Mouse (Mus musculus) ES-E14 (cell line): ENCODE data around the gene Sdc4. TPM values are rescaled to one million over a fixed set of nuclear protein-coding genes. Genes with fewer than 3 reads are reported as not detected.
A peak's percentile ranks its signal among the peaks of the same experiment; 100 is the strongest.

Experiments used
- DNase-seq: peaks from one replicate; pipeline ENCODE4 v3.0.0-alpha.2; 2013; ENCODE audit warnings: low read depth, low spot score
- H3K27ac ChIP-seq: 2 replicates; pipeline ENCODE4 v1.5.1; 2012; ENCODE audit warnings: low read depth, mild to moderate bottlenecking, low read length, moderate library complexity, mixed read lengths; ENCODE audit not compliant: poor library complexity, insufficient read depth, severe bottlenecking
- H3K36me3 ChIP-seq: 2 replicates; pipeline ENCODE4 v1.6.1; 2012; ENCODE audit warnings: mild to moderate bottlenecking, low read length, moderate library complexity, mixed read lengths; ENCODE audit not compliant: control insufficient read depth, poor library complexity, insufficient read depth, severe bottlenecking
- H3K4me1 ChIP-seq, 2 experiments: fragments of 150-350 bp in 1 of 2; sonication (generic) in 1 of 2; 2 replicates each; pipeline ENCODE4 v1.6.1; 2012; ENCODE audit warnings: low read length in 2 of 2, mild to moderate bottlenecking in 1 of 2, mixed read lengths in 1 of 2; ENCODE audit not compliant: control insufficient read depth in 2 of 2, insufficient read depth in 2 of 2, poor library complexity in 1 of 2
- H3K4me3 ChIP-seq, 2 experiments: fragments of 150-350 bp in 1 of 2; sonication (generic) in 1 of 2; 2 replicates each; pipeline ENCODE4 v1.5.1; 2012; ENCODE audit warnings: low read length in 2 of 2, low read depth in 1 of 2, mild to moderate bottlenecking in 1 of 2, mixed read lengths in 1 of 2; ENCODE audit not compliant: insufficient read depth in 1 of 2, poor library complexity in 1 of 2, severe bottlenecking in 1 of 2
- H3K9ac ChIP-seq: 2 replicates; pipeline ENCODE4 v1.6.1; 2012; ENCODE audit warnings: low read depth, mild to moderate bottlenecking, low read length, mixed read lengths; ENCODE audit not compliant: poor library complexity, insufficient read depth, severe bottlenecking
- H3K9me3 ChIP-seq: fragments of 150-350 bp; sonication (generic); 2 replicates; pipeline ENCODE4 v1.6.1; 2012; ENCODE audit warnings: low read depth, mild to moderate bottlenecking, low read length; ENCODE audit not compliant: control insufficient read depth, insufficient read depth
- CHD2 ChIP-seq: IDR thresholded peaks from 2 replicates; pipeline ENCODE4 v1.6.1; 2014; ENCODE audit warnings: mild to moderate bottlenecking, low read depth, low read length, inconsistent platforms
- HCFC1 ChIP-seq: IDR thresholded peaks from 2 replicates; pipeline ENCODE4 v1.6.1; 2012; ENCODE audit warnings: low read length, inconsistent platforms, borderline replicate concordance; ENCODE audit not compliant: insufficient read depth
- MAFK ChIP-seq: IDR thresholded peaks from 2 replicates; pipeline ENCODE4 v1.6.1; 2014; ENCODE audit warnings: mild to moderate bottlenecking, low read depth, low read length, inconsistent platforms; ENCODE audit not compliant: insufficient read depth
- ZC3H11A ChIP-seq: IDR thresholded peaks from 2 replicates; pipeline ENCODE4 v1.6.1; 2012; ENCODE audit warnings: low read depth, mild to moderate bottlenecking, inconsistent platforms, low read length, borderline replicate concordance
- ZNF384 ChIP-seq: IDR thresholded peaks from 2 replicates; pipeline ENCODE4 v1.6.1; 2012; ENCODE audit warnings: low read depth, low read length, inconsistent platforms
- in situ Hi-C, 2 experiments: fragments of 600-800 bp; cut with MboI; formaldehyde crosslinking; loops; one replicate each; pipeline ENCODE4 v1.15.1; 2025; ENCODE audit warnings: low sequenced_read_pairs in 2 of 2, inconsistent platforms in 1 of 2; ENCODE audit not compliant: unreplicated experiment in 2 of 2
- total RNA-seq: library from RNA; depleted of rRNA; stranded (reverse); fragments of 300-350 nt; gene quantifications from 2 replicates; pipeline ENCODE4 v1.2.3, GENCODE M21; 2012

Sdc4 gene
- total RNA-seq, 1 experiment: 102 TPM

GRCm38 (mm10) chr2:164485681-164486257 is 42.1 kb upstream of the Sdc4 start, which contains the start of gene Dbndd2:
Gene Dbndd2 (plus strand): TSS chr2:164486106.
- TF ChIP-seq ZC3H11A (no peak), MAFK (no peak), HCFC1 (no peak), CHD2 (no peak), ZNF384 (no peak)
- H3K4me1 ChIP-seq: peaks cover 0 to 8% of the 10 kb centered on the region in 2 experiments; a peak in 1 of 4 replicates
- H3K36me3 ChIP-seq: peaks cover 2% of the 10 kb centered on the region; the same call in 1 of the 2 replicates
- H3K9ac ChIP-seq: peak within 1 kb of the TSS; percentile 51
- no peaks in the 10 kb centered on the region for H3K9me3 ChIP-seq
- DNase-seq: no peak
- H3K27ac ChIP-seq: no peak within 1 kb of the TSS
- in situ Hi-C loops: no loop called here
- peak within 1 kb of the TSS; percentile 72 to 76 for H3K4me3 ChIP-seq

DNA sequence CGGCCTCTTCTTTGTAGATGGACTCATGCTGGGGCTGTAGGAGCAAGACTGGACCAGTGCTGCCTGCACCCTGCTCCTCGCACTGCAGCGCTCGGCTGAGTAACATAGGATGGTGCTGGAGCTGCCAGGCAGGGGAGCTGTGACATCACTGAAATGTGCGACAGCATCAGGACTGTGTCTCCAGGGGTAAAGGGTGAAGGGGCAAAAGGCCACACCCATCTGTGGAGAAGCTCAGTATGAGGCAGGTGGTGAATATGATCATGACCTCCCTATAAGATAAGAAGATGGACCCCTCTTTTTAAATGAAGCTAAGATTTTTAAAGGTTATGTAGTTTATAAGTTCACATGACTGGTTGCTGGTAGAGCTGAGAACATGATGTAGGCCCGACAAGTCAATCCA is 29.9 kb upstream of the Sdc4 start, which contains the start of gene Trp53tg5:
TSS of gene Trp53tg5 (minus strand) at position 101 of the 400 bp plus-strand sequence.
- DNase-seq: no peak
- H3K9me3 ChIP-seq: no peaks in the 10 kb centered on the region
- in situ Hi-C loops: no loop called here
- H3K27ac ChIP-seq: no peak within 1 kb of the TSS
- no peak within 1 kb of the TSS for H3K9ac ChIP-seq
- no peak within 1 kb of the TSS for H3K4me3 ChIP-seq
- H3K36me3 ChIP-seq: no peaks in the 10 kb centered on the region
- H3K4me1 ChIP-seq: peaks cover 0 to 3% of the 10 kb centered on the region in 2 experiments; a peak in 1 of 4 replicates
- TF ChIP-seq ZC3H11A (no peak), MAFK (no peak)

DNA sequence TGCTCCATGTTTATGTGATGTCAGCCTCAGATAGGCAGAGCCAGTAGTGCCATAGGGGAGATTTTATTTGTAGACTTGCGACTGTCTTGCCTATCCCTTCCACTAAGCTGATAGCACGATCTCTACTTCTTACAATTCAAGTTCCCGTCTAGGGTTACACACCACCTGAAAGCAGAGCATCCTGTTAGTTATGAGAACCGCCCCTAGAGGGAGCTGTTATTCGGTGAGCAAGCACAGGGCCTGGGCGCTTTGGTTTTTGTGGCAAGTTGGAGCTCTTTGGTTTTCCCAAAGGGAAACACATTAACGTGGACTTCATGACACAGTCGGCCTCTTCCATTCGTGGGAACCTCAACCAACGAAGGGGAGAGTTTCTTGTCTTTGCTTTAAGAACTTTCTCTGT is 26.6 kb upstream of the Sdc4 start:
- no peak overlapping the region for H3K9ac ChIP-seq
- H3K27ac ChIP-seq: no peak overlapping the region
- in situ Hi-C loops: no loop called here
- peak; percentile 71 for DNase-seq
- no peaks in the 10 kb centered on the region for H3K9me3 ChIP-seq
- no peak for TF ChIP-seq MAFK
- H3K4me1 ChIP-seq: peaks cover 0 to 3% of the 10 kb centered on the region in 2 experiments; a peak in 1 of 4 replicates
- H3K36me3 ChIP-seq: no peaks in the 10 kb centered on the region
- H3K4me3 ChIP-seq: no peak overlapping the region

DNA sequence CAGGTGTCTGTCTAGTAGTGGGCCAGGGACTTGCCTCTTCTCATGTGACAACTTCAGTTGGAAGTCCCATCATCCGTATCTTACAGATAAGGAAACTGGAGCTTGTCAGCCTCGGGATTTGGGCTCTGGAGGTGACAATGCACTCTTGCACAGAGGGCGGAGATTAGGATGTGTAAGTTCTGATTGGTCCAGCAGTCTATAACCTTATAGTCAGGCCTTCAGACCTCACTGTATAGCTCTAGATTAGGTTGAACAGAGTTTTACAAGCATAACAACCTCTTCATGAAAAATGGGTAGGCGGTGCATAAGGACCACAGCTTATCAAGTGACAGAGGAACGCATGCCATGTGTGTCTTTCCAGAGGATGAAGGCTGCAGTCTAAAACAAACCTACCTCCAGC is 23.1 kb upstream of the Sdc4 start:
- Histone ChIP-seq H3K36me3 (peaks cover 7% of the 10 kb centered on the region), H3K9me3 (no peaks in the 10 kb centered on the region), H3K27ac (no peak overlapping the region), H3K4me3 (no peak overlapping the region), H3K4me1 (peaks cover 0 to 5% of the 10 kb centered on the region in 2 experiments; a peak in 1 of 4 replicates), H3K9ac (no peak overlapping the region)
- in situ Hi-C loops: no loop called here
- DNase-seq: no peak
- no peak for TF ChIP-seq HCFC1
- TF ChIP-seq CHD2: no peak
- TF ChIP-seq MAFK: no peak
- TF ChIP-seq ZNF384: no peak
- TF ChIP-seq ZC3H11A: no peak

DNA sequence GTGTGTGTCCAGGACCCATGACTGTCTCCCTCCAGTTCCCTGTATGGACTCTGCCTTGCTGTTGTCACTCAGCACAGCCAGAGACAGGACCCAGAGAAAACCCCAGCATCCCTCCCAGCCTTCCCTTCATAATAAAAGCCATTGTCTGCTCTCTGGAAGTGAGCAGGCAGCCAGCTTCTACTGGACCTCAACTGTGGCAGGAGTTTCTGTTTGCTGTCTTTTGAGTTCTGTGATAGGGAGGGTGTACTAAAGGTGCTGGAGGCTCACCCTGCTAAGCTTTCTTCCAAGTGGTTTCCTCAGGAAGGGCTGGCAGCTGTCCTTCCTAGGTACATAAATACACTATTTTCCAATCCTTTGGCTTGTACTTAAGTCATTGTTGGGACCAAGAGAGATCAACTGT is 21.5 kb upstream of the Sdc4 start:
- no peak for DNase-seq
- H3K27ac ChIP-seq: no peak overlapping the region
- in situ Hi-C loops: no loop called here
- no peak for TF ChIP-seq ZC3H11A
- TF ChIP-seq CHD2: no peak
- TF ChIP-seq HCFC1: no peak
- TF ChIP-seq MAFK: no peak
- H3K4me1 ChIP-seq: peaks cover 0 to 3% of the 10 kb centered on the region in 2 experiments; a peak in 1 of 4 replicates
- H3K9ac ChIP-seq: no peak overlapping the region
- no peak overlapping the region for H3K4me3 ChIP-seq
- peaks cover 7% of the 10 kb centered on the region for H3K36me3 ChIP-seq
- no peaks in the 10 kb centered on the region for H3K9me3 ChIP-seq
